Mouse (Mus musculus) MEL (cell line): ENCODE measurements around the gene Gnl1. TPM values are rescaled to one million over a fixed set of nuclear protein-coding genes. Genes with fewer than 3 reads are reported as not detected.
"Not testable (repeated sequence)": the region's sequence is repeated elsewhere in the genome, so short reads cannot be mapped to it uniquely, and the experiment has no call there.

Experiments used
- DNase-seq: peaks from one replicate; pipeline ENCODE4 v3.0.0; 2011; ENCODE audit warnings: low read depth, low spot score
- H3K27ac ChIP-seq: 2 replicates; pipeline ENCODE4 v1.5.1; 2012; ENCODE audit warnings: low read depth, mild to moderate bottlenecking, control low read depth, low read length, moderate library complexity; ENCODE audit not compliant: control insufficient read depth
- H3K27me3 ChIP-seq, 2 experiments: fragments of 150-350 bp in 1 of 2; sonication (generic) in 1 of 2; 2 replicates each; pipeline ENCODE4 v1.6.1; 2012; ENCODE audit warnings: low read length in 2 of 2, mild to moderate bottlenecking in 2 of 2, improper control_type of control experiment in 1 of 2, moderate library complexity in 1 of 2; ENCODE audit not compliant: insufficient read depth in 2 of 2, control insufficient read depth in 1 of 2
- H3K36me3 ChIP-seq, 2 experiments: 2 replicates each; pipeline ENCODE4 v1.6.1; 2012 to 2014; ENCODE audit warnings: low read length in 2 of 2, improper control_type of control experiment in 1 of 2, inconsistent platforms in 1 of 2, mild to moderate bottlenecking in 1 of 2; ENCODE audit not compliant: insufficient read depth in 2 of 2, control insufficient read depth in 1 of 2
- H3K4me1 ChIP-seq, 2 experiments: fragments of 150-350 bp in 1 of 2; sonication (generic) in 1 of 2; 2 replicates each; pipeline ENCODE4 v1.6.1; 2012; ENCODE audit warnings: low read length in 2 of 2, improper control_type of control experiment in 1 of 2, mild to moderate bottlenecking in 1 of 2; ENCODE audit not compliant: insufficient read depth in 2 of 2, control insufficient read depth in 1 of 2
- H3K4me3 ChIP-seq, 2 experiments: fragments of 150-350 bp in 1 of 2; sonication (generic) in 1 of 2; 2 replicates each; pipeline ENCODE4 v1.5.1; 2012; ENCODE audit warnings: low read depth in 2 of 2, low read length in 2 of 2, mild to moderate bottlenecking in 2 of 2, moderate library complexity in 2 of 2, control low read depth in 1 of 2, improper control_type of control experiment in 1 of 2; ENCODE audit not compliant: control insufficient read depth in 1 of 2, insufficient read depth in 1 of 2
- H3K79me2 ChIP-seq: 2 replicates; pipeline ENCODE4 v1.6.1; 2012; ENCODE audit warnings: mild to moderate bottlenecking, low read length, moderate library complexity; ENCODE audit not compliant: control insufficient read depth, poor library complexity, insufficient read depth
- H3K9ac ChIP-seq: 2 replicates; pipeline ENCODE4 v1.6.1; 2012; ENCODE audit warnings: low read depth, mild to moderate bottlenecking, control low read depth, low read length, moderate library complexity; ENCODE audit not compliant: control insufficient read depth, poor library complexity, severe bottlenecking
- H3K9me3 ChIP-seq: fragments of 150-350 bp; sonication (generic); replicated peaks from 2 replicates; pipeline ENCODE4 v1.6.1; 2012; ENCODE audit warnings: mild to moderate bottlenecking, low read length, improper control_type of control experiment, moderate library complexity; ENCODE audit not compliant: insufficient read depth
- CTCF ChIP-seq, 3 experiments: IDR thresholded peaks in 2 of 3; conservative IDR thresholded peaks in 1 of 3; 2 replicates each; pipeline ENCODE4 v1.5.1; 2011 to 2012; ENCODE audit warnings: low read length in 3 of 3, low read depth in 2 of 3, mild to moderate bottlenecking in 2 of 3, improper control_type of control experiment in 1 of 3, inconsistent platforms in 1 of 3, mixed read lengths in 1 of 3, moderate library complexity in 1 of 3; ENCODE audit not compliant: control insufficient read depth in 1 of 3, insufficient read depth in 1 of 3, poor library complexity in 1 of 3, severe bottlenecking in 1 of 3
- polyA plus RNA-seq, 2 experiments: library from polyadenylated mRNA; stranded (reverse) in 1 of 2; unstranded in 1 of 2; fragments of >175 nt in 1 of 2; fragments of >200 nt in 1 of 2; gene quantifications; 2 replicates each; pipeline versions ENCODE4 v1.2.1 to v1.2.4; 2012; ENCODE audit warnings: low replicate concordance in 2 of 2, low read depth in 1 of 2; ENCODE audit not compliant: insufficient read length in 2 of 2, insufficient read depth in 1 of 2, missing spikeins in 1 of 2
- total RNA-seq: library from RNA; depleted of rRNA; stranded (reverse); fragments of 300-350 nt; gene quantifications from 2 replicates; pipeline ENCODE4 v1.2.3, GENCODE M21; 2012; rRNA removed

Gnl1 gene
- total and polyA plus RNA-seq, 3 experiments: 57.1 to 98.5 TPM; not detected in 1

GRCm38 (mm10) chr17:36036126-36036525 is 56.5 kb downstream of the Gnl1 start:
- not testable (repeated sequence) for H3K4me1 ChIP-seq

More at GRCm38 (mm10) chr17:36036126-36036525, 56.5 kb downstream of the Gnl1 start:
- H3K36me3 ChIP-seq, H3K27me3 ChIP-seq, H3K9me3 ChIP-seq, H3K9ac ChIP-seq, H3K4me3 ChIP-seq, H3K27ac ChIP-seq: not testable (repeated sequence)
- TF ChIP-seq CTCF (IDR thresholded peaks at IDR 0.05 in 2 of 3, conservative IDR thresholded peaks at IDR 0.05 in 1 of 3; ENCODE audit: control insufficient read depth in 1 of 3, insufficient read depth in 1 of 3, low read depth in 2 of 3, low read length in 3 of 3, poor library complexity in 1 of 3, severe bottlenecking in 1 of 3): peak in 1 of 3 experiments; percentile 13; a peak in 2 of 6 replicates
- DNase-seq: peak; percentile 11
- H3K79me2 ChIP-seq: peaks cover 10% of the 10 kb centered on the region

Other genes with a start within 250 kb of the Gnl1 start
- gene Ier3, start 158.2 kb upstream of the Gnl1 start, total RNA-seq: 5.5 and 8.4 TPM in 2 replicates
- gene Ier3, start 158.2 kb upstream of the Gnl1 start, polyA plus RNA-seq: 10 to 100 TPM in 1 of 2 experiments, not detected in 1; 12.2 TPM
- 38.1 and 39.5 TPM in 2 replicates for gene Flot1, start 156.6 kb upstream of the Gnl1 start, total RNA-seq
- 10 to 100 TPM in 1 of 2 experiments, not detected in 1; 64.1 TPM for gene Flot1, start 156.6 kb upstream of the Gnl1 start, polyA plus RNA-seq
- 1,137 and 1,211 TPM in 2 replicates for gene Tubb5, start 141.5 kb upstream of the Gnl1 start, total RNA-seq
- 1,000 to 10,000 TPM; 1,040 to 1,575 TPM for gene Tubb5, start 141.5 kb upstream of the Gnl1 start, polyA plus RNA-seq
- gene Mdc1, start 138.3 kb upstream of the Gnl1 start, total RNA-seq: 15.0 and 17.2 TPM in 2 replicates
- 10 to 100 TPM; 46.6 to 77.9 TPM for gene Mdc1, start 138.3 kb upstream of the Gnl1 start, polyA plus RNA-seq
- gene Nrm, start 118.5 kb upstream of the Gnl1 start, total RNA-seq: 11.1 and 13.7 TPM in 2 replicates
- gene Nrm, start 118.5 kb upstream of the Gnl1 start, polyA plus RNA-seq: 10 to 100 TPM in 1 of 2 experiments, not detected in 1; 49.9 TPM
- gene Ppp1r18, start 114.3 kb upstream of the Gnl1 start, total RNA-seq: 10.1 and 12.7 TPM in 2 replicates
- gene Ppp1r18, start 114.3 kb upstream of the Gnl1 start, polyA plus RNA-seq: 10 to 100 TPM in 1 of 2 experiments, not detected in 1; 36.2 TPM
- 75.4 and 79.2 TPM in 2 replicates for gene Dhx16, start 100.0 kb upstream of the Gnl1 start, total RNA-seq
- 100 to 1,000 TPM in 1 of 2 experiments, not detected in 1; 101 TPM for gene Dhx16, start 100.0 kb upstream of the Gnl1 start, polyA plus RNA-seq
- 10.9 and 11.4 TPM in 2 replicates for gene 2310061I04Rik, start 82.4 kb upstream of the Gnl1 start, total RNA-seq
- gene 2310061I04Rik, start 82.4 kb upstream of the Gnl1 start, polyA plus RNA-seq: 100 to 1,000 TPM in 1 of 2 experiments, not detected in 1; 106 TPM
- 4.4 and 4.6 TPM in 2 replicates for gene Atat1, start 69.8 kb upstream of the Gnl1 start, total RNA-seq
- gene Atat1, start 69.8 kb upstream of the Gnl1 start, polyA plus RNA-seq: 10 to 100 TPM in 1 of 2 experiments, not detected in 1; 14.4 TPM
- gene Mrps18b, start 63.5 kb upstream of the Gnl1 start, total RNA-seq: 149 and 179 TPM in 2 replicates
- gene Mrps18b, start 63.5 kb upstream of the Gnl1 start, polyA plus RNA-seq: 100 to 1,000 TPM in 1 of 2 experiments, not detected in 1; 239 TPM
- 24.2 and 25.3 TPM in 2 replicates for gene Ppp1r10, start 63.4 kb upstream of the Gnl1 start, total RNA-seq
- 10 to 100 TPM in 1 of 2 experiments, not detected in 1; 61.4 TPM for gene Ppp1r10, start 63.4 kb upstream of the Gnl1 start, polyA plus RNA-seq
- 137 and 142 TPM in 2 replicates for gene Abcf1, start 10.1 kb upstream of the Gnl1 start, total RNA-seq
- 100 to 1,000 TPM in 1 of 2 experiments, not detected in 1; 312 TPM for gene Abcf1, start 10.1 kb upstream of the Gnl1 start, polyA plus RNA-seq
- 12.2 and 13.8 TPM in 2 replicates for gene Prr3, start 385 bp downstream of the Gnl1 start, total RNA-seq
- 10 to 100 TPM in 1 of 2 experiments, not detected in 1; 48.1 TPM for gene Prr3, start 385 bp downstream of the Gnl1 start, polyA plus RNA-seq
- gene H2-T24, start 40.7 kb downstream of the Gnl1 start, total RNA-seq: 25.4 and 25.9 TPM in 2 replicates
- 10 to 100 TPM in 1 of 2 experiments, not detected in 1; 14.1 TPM for gene H2-T24, start 40.7 kb downstream of the Gnl1 start, polyA plus RNA-seq
- 18.3 and 20.3 TPM in 2 replicates for gene H2-T23, start 53.0 kb downstream of the Gnl1 start, total RNA-seq
- 10 to 100 TPM in 1 of 2 experiments, not detected in 1; 12.2 TPM for gene H2-T23, start 53.0 kb downstream of the Gnl1 start, polyA plus RNA-seq
- gene H2-T22, start 62.9 kb downstream of the Gnl1 start, total RNA-seq: 22.5 and 27.0 TPM in 2 replicates
- 10 to 100 TPM in 1 of 2 experiments, not detected in 1; 45.5 TPM for gene H2-T22, start 62.9 kb downstream of the Gnl1 start, polyA plus RNA-seq
- gene Gm6034, start 63.1 kb downstream of the Gnl1 start, total RNA-seq: not detected in 2 replicates
- gene Gm6034, start 63.1 kb downstream of the Gnl1 start, polyA plus RNA-seq: under 1 TPM in 1 of 2 experiments, not detected in 1; 0.11 TPM
- gene Gm11127, start 78.5 kb downstream of the Gnl1 start, total RNA-seq: 5.8 and 6.4 TPM in 2 replicates
- gene Gm11127, start 78.5 kb downstream of the Gnl1 start, polyA plus RNA-seq: 1 to 10 TPM in 1 of 2 experiments, not detected in 1; 1.5 TPM
- not detected in 2 replicates for gene Gm19684, start 141.8 kb downstream of the Gnl1 start, total RNA-seq
- not detected for gene Gm19684, start 141.8 kb downstream of the Gnl1 start, polyA plus RNA-seq
- gene Gm7030, start 149.6 kb downstream of the Gnl1 start, total RNA-seq: not detected in 2 replicates
- gene Gm7030, start 149.6 kb downstream of the Gnl1 start, polyA plus RNA-seq: not detected
- not detected in 2 replicates for gene Gm8909, start 188.7 kb downstream of the Gnl1 start, total RNA-seq
- gene Gm8909, start 188.7 kb downstream of the Gnl1 start, polyA plus RNA-seq: 1 to 10 TPM in 1 of 2 experiments, not detected in 1; 3.0 TPM
- gene H2-T3, start 210.4 kb downstream of the Gnl1 start, total RNA-seq: not detected in 2 replicates
- gene H2-T3, start 210.4 kb downstream of the Gnl1 start, polyA plus RNA-seq: not detected